Mouse (Mus musculus) limb, embryonic 11.5 days (tissue): ENCODE results near the gene Tango2. TPM values are rescaled to one million over a fixed set of nuclear protein-coding genes. Genes with fewer than 3 reads are reported as not detected.

Experiments
- ATAC-seq: fragments of 200-750 bp; cut with Nextera tagmentation; 2 replicates; pipeline ENCODE4 v1.8.0; 2017; ENCODE audit warnings: low read depth; ENCODE audit not compliant: insufficient number of reproducible peaks, low FRiP score, low TSS enrichment
- DNase-seq: peaks from one replicate; pipeline ENCODE4 v3.0.0-alpha.2; 2015; ENCODE audit warnings: low spot score
- H3K27ac ChIP-seq: fragments of 300-500 bp; sonication (generic); replicated peaks from 2 replicates; pipeline ENCODE4 v1.5.1; 2014; ENCODE audit warnings: low read depth, mild to moderate bottlenecking, low read length
- H3K27me3 ChIP-seq: fragments of 300-500 bp; sonication (generic); 2 replicates; pipeline ENCODE4 v1.6.1; 2014; ENCODE audit warnings: mild to moderate bottlenecking, low read length, mixed read lengths; ENCODE audit not compliant: control insufficient read depth, insufficient read depth
- H3K36me3 ChIP-seq: fragments of 300-500 bp; sonication (generic); 2 replicates; pipeline ENCODE4 v1.6.1; 2014; ENCODE audit warnings: mild to moderate bottlenecking, low read length, moderate library complexity, mixed read lengths; ENCODE audit not compliant: control insufficient read depth, insufficient read depth
- H3K4me1 ChIP-seq: fragments of 300-500 bp; sonication (generic); 2 replicates; pipeline ENCODE4 v1.6.1; 2014; ENCODE audit warnings: low read length, mixed read lengths; ENCODE audit not compliant: control insufficient read depth, insufficient read depth
- H3K4me2 ChIP-seq: fragments of 300-500 bp; sonication (generic); 2 replicates; pipeline ENCODE4 v1.6.1; 2014; ENCODE audit warnings: low read depth, mild to moderate bottlenecking, moderate library complexity; ENCODE audit not compliant: severe bottlenecking
- H3K4me3 ChIP-seq: fragments of 300-500 bp; sonication (generic); 2 replicates; pipeline ENCODE4 v1.5.1; 2014; ENCODE audit warnings: low read depth, low read length
- H3K9ac ChIP-seq: fragments of 300-500 bp; sonication (generic); 2 replicates; pipeline ENCODE4 v1.6.1; 2014; ENCODE audit warnings: mild to moderate bottlenecking, low read length
- H3K9me3 ChIP-seq: fragments of 300-500 bp; sonication (generic); 2 replicates; pipeline ENCODE4 v1.6.1; 2016; ENCODE audit warnings: low read length; ENCODE audit not compliant: control insufficient read depth
- WGBS: fragments of 180-500 bp; shearing (Covaris S2); extraction: QIAGEN DNeasy Blood & Tissue Kit; methylation state at CpG from one replicate; pipeline ENCODE4 v1.1.7; 2014; 5-methylcytosine and 5-hydroxymethylcytosine counted together
- microRNA counts: library from miRNA; unstranded; fragments of <30 nt; microRNA quantifications from one replicate; lab custom pipeline; 2016
- microRNA-seq: library from miRNA; unstranded; fragments of <30 nt; microRNA quantifications from one replicate; pipeline ENCODE4, GENCODE M21; 2016
- polyA plus RNA-seq: library from polyadenylated mRNA; unstranded; fragments of >200 nt; fragmentation: Nextera tagmentation; extraction: Ambion mirVana; gene quantifications from 2 replicates; pipeline ENCODE4 v1.2.1, GENCODE M21; 2014

The Tango2 gene
- polyA plus RNA-seq, 1 experiment from 2014 or later, result 21.2 TPM

DNA sequence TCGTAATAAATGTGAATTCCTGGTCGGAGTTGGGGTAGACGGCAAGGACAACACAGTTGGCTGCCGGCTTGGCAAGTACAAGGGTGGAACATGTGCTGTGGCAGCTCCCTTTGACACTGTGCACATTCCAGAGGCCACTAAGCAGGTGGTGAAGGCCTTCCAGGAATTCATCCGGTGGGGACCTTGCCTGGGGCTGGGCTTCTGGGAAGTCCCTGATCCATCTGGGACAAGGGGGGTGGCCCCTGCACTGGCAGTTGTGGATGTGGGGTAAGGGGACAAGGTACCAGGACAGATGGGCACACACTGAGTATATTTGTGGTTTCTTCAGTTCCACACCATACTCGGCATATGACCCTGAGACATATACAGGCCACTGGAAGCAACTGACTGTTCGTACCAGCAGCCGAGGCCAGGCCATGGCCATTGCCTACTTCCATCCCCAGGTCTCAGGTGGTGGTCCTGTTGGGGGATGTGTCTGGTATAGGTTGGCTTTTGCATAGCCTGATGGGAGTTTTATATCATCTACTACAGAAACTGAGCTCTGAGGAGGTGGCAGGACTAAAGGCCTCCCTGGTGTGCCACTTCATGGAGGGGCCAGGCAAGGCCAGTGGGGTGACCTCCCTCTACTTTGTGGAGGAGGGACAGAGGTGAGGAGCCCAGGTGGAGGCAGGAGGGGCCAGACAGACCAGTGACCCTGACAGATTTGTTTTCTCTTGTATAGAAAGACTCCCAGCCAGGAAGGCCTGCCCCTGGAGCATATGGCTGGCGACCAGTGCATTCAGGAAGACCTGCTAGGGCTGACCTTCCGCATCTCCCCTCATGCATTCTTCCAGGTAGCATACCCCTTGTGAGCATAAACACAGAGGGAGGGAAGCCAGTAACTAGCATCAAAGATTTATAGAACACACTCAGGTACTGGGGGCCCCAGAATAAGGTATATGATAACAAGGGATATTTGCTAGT, 96.8 kb downstream of the Tango2 start:
- no peak overlapping the region for H3K4me3 ChIP-seq
- no peak overlapping the region for H3K27ac ChIP-seq

More for the DNA sequence above, 96.8 kb downstream of the Tango2 start:
- Histone ChIP-seq H3K4me1 (peaks cover 25% of the 10 kb centered on the region), H3K36me3 (peaks cover 38% of the 10 kb centered on the region), H3K27me3 (no peaks in the 10 kb centered on the region), H3K9ac (no peak overlapping the region; the same call in 1 of the 2 replicates), H3K9me3 (no peaks in the 10 kb centered on the region), H3K4me2 (peak overlapping the region; percentile 85)
- 80% methylated on average over 10 of the region's 10 CpGs for WGBS
- DNase-seq, result no peak
- no peak for ATAC-seq

MicroRNAs encoded within 50 kb of the gene (microRNA counts, 519-probe panel; counts per million panel counts)
- microRNA mmu-miR-1306 (lab: Ali Mortazavi, UCI) (not detected), microRNA mmu-miR-185 (lab: Ali Mortazavi, UCI) (2,937 counts per million, percentile 34 among the panel's probes with 10 or more counts)

Small RNA genes within 50 kb of the gene (microRNA-seq; reads per million reads assigned to microRNA genes)
- gene Gm24572, result 4.0 reads per million, percentile 6 among the genes with 10 or more reads in this experiment
- gene Gm26219, result not detected
- gene Mir1306, result 430 reads per million, percentile 66 among the genes with 10 or more reads in this experiment
- gene Mir185, result 198 reads per million, percentile 57 among the genes with 10 or more reads in this experiment

Other genes starting within 250 kb of the Tango2 start
- gene Rtn4r, start 220.5 kb downstream of the Tango2 start, polyA plus RNA-seq, result 4.5 and 7.4 TPM in 2 replicates
- gene Ccdc188, start 130.2 kb downstream of the Tango2 start, polyA plus RNA-seq, result not detected in 2 replicates
- gene Zdhhc8, start 113.0 kb downstream of the Tango2 start, polyA plus RNA-seq, result 14.5 and 14.6 TPM in 2 replicates
- gene Trmt2a, start 99.4 kb downstream of the Tango2 start, polyA plus RNA-seq, result 95.8 and 96.0 TPM in 2 replicates
- gene Ranbp1, start 99.4 kb downstream of the Tango2 start, polyA plus RNA-seq, result 1,289 and 1,302 TPM in 2 replicates
- gene Gm49776, start 89.8 kb downstream of the Tango2 start, polyA plus RNA-seq, result 1.3 and 1.7 TPM in 2 replicates
- 42.7 and 48.2 TPM in 2 replicates for gene Dgcr8, start 58.9 kb downstream of the Tango2 start, polyA plus RNA-seq
- gene Arvcf, start 79 bp upstream of the Tango2 start, polyA plus RNA-seq, result 32.9 and 33.2 TPM in 2 replicates
- 21.0 and 21.9 TPM in 2 replicates for gene Txnrd2, start 78.3 kb upstream of the Tango2 start, polyA plus RNA-seq
- 55.4 and 64.2 TPM in 2 replicates for gene Comt, start 78.7 kb upstream of the Tango2 start, polyA plus RNA-seq
- gene Gnb1l, start 150.6 kb upstream of the Tango2 start, polyA plus RNA-seq, result 17.9 and 18.6 TPM in 2 replicates
- gene Rtl10, start 150.8 kb upstream of the Tango2 start, polyA plus RNA-seq, result 2.5 and 2.6 TPM in 2 replicates
- 2.3 and 2.5 TPM in 2 replicates for gene Tbx1, start 242.6 kb upstream of the Tango2 start, polyA plus RNA-seq